Mouse (Mus musculus) kidney, adult 2 months (tissue): ENCODE measurements around the gene Hmgn2.

Experiments
- CTCF ChIP-seq: fragments of 200-500 bp; conservative IDR thresholded peaks from 2 replicates; pipeline ENCODE4 v1.5.1; 2011; ENCODE audit warnings: low read depth, mild to moderate bottlenecking, control low read depth, low read length, moderate library complexity, mixed read lengths; ENCODE audit not compliant: insufficient read depth, insufficient read length
- POLR2A ChIP-seq: fragments of 200-500 bp; IDR thresholded peaks from one replicate; pipeline ENCODE4 v1.6.1; 2011; ENCODE audit warnings: low read depth, low read length, control low read depth

- TF ChIP-seq CTCF (no peak), POLR2A (no peak)
Observed at GRCm38 (mm10) chr4:133978021-133978711, 9.7 kb upstream of the Hmgn2 start.
